In the genomic region with DNA sequence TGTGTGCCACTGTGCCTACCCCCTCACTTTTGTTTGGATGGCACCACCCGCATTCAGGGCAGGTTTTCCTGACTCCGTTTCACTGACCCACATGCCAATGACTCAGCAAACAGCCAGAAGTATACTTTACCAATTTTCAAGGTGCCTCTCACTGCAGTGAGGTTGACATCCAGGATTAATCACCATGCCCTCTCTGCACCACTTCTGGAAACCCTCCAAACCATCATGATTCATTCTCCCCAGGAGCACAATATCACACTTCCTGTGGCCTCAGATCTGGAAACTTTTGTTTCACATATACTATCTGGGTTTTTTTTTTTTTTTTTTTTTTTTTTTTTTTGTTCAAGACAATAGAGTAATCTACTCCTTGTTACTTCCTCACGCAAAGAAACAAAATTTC, we compare ENCODE assay signal across 12 mouse cellular contexts. TPM values are rescaled to one million over a fixed set of nuclear protein-coding genes. Genes with fewer than 3 reads are reported as not detected.
DNase-seq lines count a peak whose midpoint lies in the region; ATAC-seq and TF ChIP-seq lines count a peak whose summit lies in the region.
"Had no signal": no experiment of that assay in that cellular context is flagged by ENCODE, and none has a peak within 500 bp of the region (broad histone marks: within the 10 kb centered on the region; RNA-seq: fewer than 3 reads in every experiment).

No protein-coding gene starts in this region.

- no peak overlapping the region for H3K9ac ChIP-seq in midbrain, embryonic 15.5 days

- TF ChIP-seq CTCF in C2C12 (IDR thresholded peaks at IDR 0.05; ENCODE audit: control insufficient read depth, insufficient read depth, insufficient read length) (no peak), Patski (IDR thresholded peaks at IDR 0.05) (no peak)

- H3K27ac ChIP-seq in midbrain, embryonic 15.5 days: no peak overlapping the region
- H3K27ac ChIP-seq: heart, adult 2 months; macrophage had no signal

- intact Hi-C loops in heart, postnatal 10 days (cut with DNase I): no loop called here

- peak; percentile 69 for ATAC-seq in Patski
- ATAC-seq in midbrain, embryonic 15.5 days (replicated peaks): no peak

- no peak overlapping the region for H3ac ChIP-seq in C2C12 (ENCODE audit: control insufficient read depth, insufficient read length, low read depth)

- POLR2A ChIA-PET in Patski (lab: Charles Lee): no interaction called here

- no peaks in the 10 kb centered on the region for H3K79me3 ChIP-seq in C2C12 (ENCODE audit: low read depth)

- no peaks in the 10 kb centered on the region for H3K4me1 ChIP-seq in midbrain, embryonic 15.5 days

- H3K9me3 ChIP-seq in midbrain, embryonic 15.5 days: no peaks in the 10 kb centered on the region

- H3K27me3 ChIP-seq in C2C12 (ENCODE audit: control insufficient read depth, insufficient read depth, insufficient read length) (no peaks in the 10 kb centered on the region), Patski (no peaks in the 10 kb centered on the region)
- 0 out of 2 replicates have a peak, but pooled peaks cover 3% of the 10 kb centered on the region for H3K27me3 ChIP-seq in midbrain, embryonic 15.5 days (replicated peaks)

- CTCF ChIA-PET in Patski (lab: Charles Lee): no interaction called here

- WGBS in midbrain, embryonic 15.5 days: 79% methylated on average over 3 of the region's 3 CpGs

- no peak overlapping the region for H3K4me2 ChIP-seq in midbrain, embryonic 15.5 days

- H3K36me3 ChIP-seq in C2C12 (ENCODE audit: control insufficient read depth, insufficient read depth): no peaks in the 10 kb centered on the region
- H3K36me3 ChIP-seq in midbrain, embryonic 15.5 days (replicated peaks): no peaks in the 10 kb centered on the region

- DNase-seq in 3134 (ENCODE audit: extremely low read depth, insufficient read length, low spot score) (peak; percentile 39), Patski (ENCODE audit: low read depth, low spot score) (peak; percentile 55)
- peak; percentile 35 for DNase-seq in fibroblast of lung, adult 2 months (ENCODE audit: low read depth)
- no peak for DNase-seq in heart, postnatal 10 days
- no peak for DNase-seq in frontal cortex, adult 2 months (ENCODE audit: extremely low spot score in 1 of 2, low spot score in 1 of 2)
- DNase-seq: cerebellum, adult 18-20 months; heart, adult 2 months; right cerebral cortex, postnatal 14 days had no signal

- no peaks in the 10 kb centered on the region for H3K79me2 ChIP-seq in C2C12 (ENCODE audit: control insufficient read depth, insufficient read depth)

- in situ Hi-C loops in Patski (cut with MboI; ENCODE audit: low pct_unique_long_range_greater_than_20kb): no loop called here

- no peak overlapping the region for H3K4me3 ChIP-seq in C2C12 (ENCODE audit: insufficient read depth, poor library complexity, severe bottlenecking)
- H3K4me3 ChIP-seq in midbrain, embryonic 15.5 days: no peak overlapping the region
- H3K4me3 ChIP-seq: erythroblast, embryonic 14.5 days; heart, adult 2 months had no signal

TF ChIP-seq in C2C12, 6 proteins besides CTCF, POLR2A, EP300 and RAD21:
- TF ChIP-seq CEBPB (IDR thresholded peaks at IDR 0.05; ENCODE audit: low read depth) (no peak), USF1 (IDR thresholded peaks at IDR 0.05; ENCODE audit: low read depth) (no peak), MAX (IDR thresholded peaks at IDR 0.05) (peak; percentile 33), MYOG (IDR thresholded peaks at IDR 0.05; ENCODE audit: control insufficient read depth, extremely low read depth, insufficient read length) (no peak), MYOD1 (IDR thresholded peaks at IDR 0.05; ENCODE audit: control insufficient read depth, insufficient read length, low read depth) (no peak), FOSL1 (IDR thresholded peaks at IDR 0.05; ENCODE audit: insufficient read depth, low read length, poor library complexity, severe bottlenecking) (peak; percentile 43)

RNA-seq across cellular contexts. Expression of a gene that starts 50.5 kb away (rescaled TPM):
- polyA plus RNA-seq in C2C12 (2012; fragmentation: generic; extraction: Trizol) (119 TPM), Patski (2021) (155 TPM)
- polyA plus RNA-seq in midbrain, embryonic 15.5 days (2015; fragmentation: Nextera tagmentation; extraction: Ambion mirVana): 95.6 and 105 TPM in 2 replicates
- 100 to 1,000 TPM; 160 to 166 TPM for total RNA-seq in heart, postnatal 10 days (2021)
- 31.5 and 36.3 TPM in 2 replicates for polyA plus RNA-seq in frontal cortex, adult 2 months (2012; rRNA removed)

Comparison
In these comparisons a context has a peak if more than half of its experiments do, and no peak if none do; other contexts are left out.
1. DNase-seq: peak in 3134 (single experiment), Patski (single experiment) and fibroblast of lung, adult 2 months (single experiment); none in heart, postnatal 10 days (0 of 2) and frontal cortex, adult 2 months (0 of 2).